Mouse (Mus musculus) stomach, embryonic 16.5 days (tissue): ENCODE measurements around the gene 4930415O20Rik. TPM values are rescaled to one million over a fixed set of nuclear protein-coding genes. Genes with fewer than 3 reads are reported as not detected.
A peak's percentile ranks its signal among the peaks of the same experiment; 100 is the strongest.

Experiments used
- ATAC-seq: fragments of 200-750 bp; cut with Nextera tagmentation; 2 replicates; pipeline ENCODE4 v1.8.0; 2017; ENCODE audit warnings: moderate number of reproducible peaks, moderate TSS enrichment; ENCODE audit not compliant: insufficient read depth, low FRiP score
- H3K27ac ChIP-seq: fragments of 300-500 bp; sonication (generic); 2 replicates; pipeline ENCODE4 v1.5.1; 2014; ENCODE audit warnings: low read length
- H3K27me3 ChIP-seq: fragments of 300-500 bp; sonication (generic); 2 replicates; pipeline ENCODE4 v1.6.1; 2014; ENCODE audit warnings: low read length, control low read depth, mixed read lengths; ENCODE audit not compliant: control insufficient read depth, insufficient read depth
- H3K36me3 ChIP-seq: fragments of 300-500 bp; sonication (generic); 2 replicates; pipeline ENCODE4 v1.6.1; 2014; ENCODE audit warnings: low read length; ENCODE audit not compliant: control insufficient read depth, insufficient read depth
- H3K4me1 ChIP-seq: fragments of 300-500 bp; sonication (generic); 2 replicates; pipeline ENCODE4 v1.6.1; 2014; ENCODE audit warnings: low read length, control low read depth, mixed read lengths; ENCODE audit not compliant: control insufficient read depth, insufficient read depth
- H3K4me2 ChIP-seq: fragments of 300-500 bp; sonication (generic); 2 replicates; pipeline ENCODE4 v1.6.1; 2014; ENCODE audit warnings: low read depth, low read length, mixed read lengths
- H3K4me3 ChIP-seq: fragments of 300-500 bp; sonication (generic); replicated peaks from 2 replicates; pipeline ENCODE4 v1.5.1; 2014; ENCODE audit warnings: mild to moderate bottlenecking, low read length
- H3K9ac ChIP-seq: fragments of 300-500 bp; sonication (generic); 2 replicates; pipeline ENCODE4 v1.6.1; 2014; ENCODE audit warnings: low read length
- H3K9me3 ChIP-seq: fragments of 300-500 bp; sonication (generic); replicated peaks from 2 replicates; pipeline ENCODE4 v1.6.1; 2016; ENCODE audit warnings: low read length, control low read depth; ENCODE audit not compliant: control insufficient read depth
- WGBS: fragments of 180-500 bp; shearing (Covaris S2); extraction: QIAGEN DNeasy Blood & Tissue Kit; methylation state at CpG from one replicate; pipeline ENCODE4 v1.1.7; 2014; 5-methylcytosine and 5-hydroxymethylcytosine counted together
- polyA plus RNA-seq: library from polyadenylated mRNA; unstranded; fragments of >200 nt; fragmentation: Nextera tagmentation; extraction: Ambion mirVana; gene quantifications from 2 replicates; pipeline ENCODE4 v1.2.1, GENCODE M21; 2015

Gene 4930415O20Rik
- polyA plus RNA-seq, 1 experiment from 2014 or later, result 0.44 TPM

DNA sequence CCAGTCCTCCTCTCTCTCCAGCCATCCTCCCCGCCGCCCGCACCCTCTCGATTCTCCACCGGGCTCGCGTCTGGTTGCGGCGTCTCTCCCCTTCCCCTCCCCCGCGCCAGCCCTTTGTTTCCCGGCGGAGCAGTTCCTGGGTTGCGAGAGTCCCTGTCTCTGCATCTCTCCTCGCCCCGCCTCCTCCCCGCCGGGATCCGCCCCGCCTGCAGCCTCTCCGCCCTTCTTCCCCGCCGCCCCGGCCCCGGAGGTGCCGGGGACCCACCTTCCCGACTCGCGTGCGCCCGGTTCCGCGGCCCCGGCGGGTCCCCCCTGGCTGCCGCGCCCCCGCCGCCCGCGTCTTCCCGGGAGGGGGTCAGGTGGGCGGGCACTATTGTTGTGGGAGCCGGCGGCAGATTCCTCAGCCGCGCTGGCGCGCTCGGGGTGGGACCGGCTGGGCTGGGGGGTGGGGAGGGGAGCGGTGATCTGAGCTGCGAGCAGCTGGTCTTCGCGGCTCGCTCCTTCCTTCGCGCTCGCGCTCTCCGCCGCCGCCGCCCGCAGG lies 63.8 kb downstream of the 4930415O20Rik start:
- H3K27me3 ChIP-seq, result peaks cover 16% of the 10 kb centered on the region
- 1% methylated on average over 51 of the region's 65 CpGs for WGBS
- peak overlapping the region; percentile 72; the same call in 1 of the 2 replicates for H3K27ac ChIP-seq
- no peaks in the 10 kb centered on the region for H3K9me3 ChIP-seq
- peak overlapping the region; percentile 95 for H3K4me2 ChIP-seq
- peak; percentile 61 for ATAC-seq
- H3K4me1 ChIP-seq, result peaks cover 37% of the 10 kb centered on the region
- no peaks in the 10 kb centered on the region for H3K36me3 ChIP-seq
- H3K9ac ChIP-seq, result peak overlapping the region; percentile 83
- peak overlapping the region; percentile 75 for H3K4me3 ChIP-seq

DNA sequence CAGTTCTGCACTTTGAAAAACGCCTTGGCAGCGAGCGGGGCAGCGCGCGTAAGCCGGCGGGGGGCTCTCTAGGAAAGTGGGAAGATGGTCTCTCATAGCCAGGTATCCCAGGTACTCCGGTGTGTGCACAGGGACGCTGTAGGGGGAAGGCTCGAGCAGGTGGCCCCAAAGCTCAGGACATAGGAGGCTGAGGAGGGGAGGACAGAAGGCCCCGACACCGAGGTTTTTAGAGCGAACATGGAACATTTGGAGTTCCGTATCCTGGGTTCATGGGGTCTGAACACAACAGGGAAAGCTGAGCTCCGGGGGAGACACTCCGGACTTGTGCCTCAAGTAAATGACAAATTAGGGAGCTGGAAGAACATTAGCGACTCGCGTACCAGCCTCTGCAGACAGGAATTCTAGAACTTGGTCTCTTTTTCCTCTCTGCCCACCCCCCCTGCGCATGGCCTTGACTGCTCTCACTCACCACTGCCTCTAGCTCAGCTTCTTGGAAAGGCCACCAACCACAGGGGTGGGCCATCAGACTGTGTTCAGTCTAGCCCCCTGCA lies 64.6 kb downstream of the 4930415O20Rik start:
- ATAC-seq, result no peak
- Histone ChIP-seq H3K27me3 (peaks cover 12% of the 10 kb centered on the region), H3K4me2 (peak overlapping the region; percentile 95), H3K4me3 (peak overlapping the region; percentile 75), H3K9ac (peak overlapping the region; percentile 83), H3K27ac (peak overlapping the region; percentile 72; the same call in 1 of the 2 replicates), H3K36me3 (no peaks in the 10 kb centered on the region), H3K9me3 (no peaks in the 10 kb centered on the region), H3K4me1 (peaks cover 40% of the 10 kb centered on the region)
- WGBS, result 4% methylated on average over 21 of the region's 21 CpGs

DNA sequence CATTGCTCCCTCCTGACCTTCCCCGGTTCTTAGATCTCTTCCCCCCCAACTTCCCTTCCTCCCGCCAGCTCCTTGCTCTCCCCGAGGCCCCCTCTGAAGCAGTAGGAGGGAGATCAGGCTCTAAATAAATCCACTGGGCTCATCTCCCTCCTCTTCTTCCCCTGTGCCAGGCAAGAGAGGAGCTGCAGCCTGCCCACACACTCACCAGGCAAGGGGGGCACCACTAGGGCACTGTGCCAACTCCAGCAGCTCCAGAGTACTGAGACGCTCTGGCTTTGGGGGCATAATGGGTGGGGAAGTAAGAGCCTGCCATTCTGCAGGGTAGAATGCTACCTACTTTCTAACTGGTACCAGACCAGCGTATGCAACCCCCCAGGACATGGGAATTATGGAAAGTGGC lies 65.7 kb downstream of the 4930415O20Rik start:
- Histone ChIP-seq H3K4me3 (no peak overlapping the region), H3K27ac (no peak overlapping the region), H3K36me3 (no peaks in the 10 kb centered on the region), H3K9ac (no peak overlapping the region), H3K9me3 (no peaks in the 10 kb centered on the region), H3K4me1 (peaks cover 36% of the 10 kb centered on the region), H3K27me3 (peaks cover 8% of the 10 kb centered on the region), H3K4me2 (no peak overlapping the region)
- WGBS, result 61% methylated on average over 5 of the region's 5 CpGs
- no peak for ATAC-seq

DNA sequence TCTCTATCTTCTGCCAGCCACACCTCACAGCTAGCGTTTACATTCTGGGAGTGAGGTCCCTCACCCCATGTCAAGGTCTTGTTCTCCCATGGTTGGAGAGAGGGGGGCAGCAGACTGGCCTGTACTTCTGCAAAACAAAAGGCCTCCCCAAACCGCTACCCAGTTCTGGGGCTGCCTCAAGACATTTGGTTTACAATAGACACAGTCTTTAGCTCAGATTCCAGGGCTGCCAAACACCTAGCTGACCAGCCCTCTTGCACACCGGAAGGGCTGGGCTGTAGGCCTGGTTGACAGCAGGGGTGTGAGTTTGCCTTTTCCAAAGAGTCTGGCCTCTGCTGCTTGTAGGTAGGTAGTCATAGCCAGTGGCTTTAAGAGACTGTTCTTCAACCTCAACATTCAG lies 66.4 kb downstream of the 4930415O20Rik start:
- peaks cover 31% of the 10 kb centered on the region for H3K4me1 ChIP-seq
- H3K36me3 ChIP-seq, result no peaks in the 10 kb centered on the region
- no peak overlapping the region for H3K4me2 ChIP-seq
- no peak overlapping the region for H3K4me3 ChIP-seq
- 46% methylated on average over 3 of the region's 3 CpGs for WGBS
- H3K27ac ChIP-seq, result no peak overlapping the region
- ATAC-seq, result no peak
- no peaks in the 10 kb centered on the region for H3K9me3 ChIP-seq
- no peak overlapping the region for H3K9ac ChIP-seq
- H3K27me3 ChIP-seq, result peaks cover 8% of the 10 kb centered on the region

Other genes starting within 250 kb of the 4930415O20Rik start
- not detected in 2 replicates for gene Olfr284, start 230.0 kb upstream of the 4930415O20Rik start, polyA plus RNA-seq
- not detected in 2 replicates for gene Olfr283, start 190.1 kb upstream of the 4930415O20Rik start, polyA plus RNA-seq
- not detected in 2 replicates for gene Olfr282, start 139.8 kb upstream of the 4930415O20Rik start, polyA plus RNA-seq
- not detected in 2 replicates for gene Olfr281, start 118.4 kb upstream of the 4930415O20Rik start, polyA plus RNA-seq
- gene OR5BS1P, start 101.1 kb upstream of the 4930415O20Rik start, polyA plus RNA-seq, result not detected in 2 replicates
- gene Lalba, start 88.3 kb upstream of the 4930415O20Rik start, polyA plus RNA-seq, result 0.25 TPM in 1 of 2 replicates, not detected in the other
- gene Olfr279, start 78.6 kb upstream of the 4930415O20Rik start, polyA plus RNA-seq, result not detected in 2 replicates
- 65.1 and 66.9 TPM in 2 replicates for gene Kansl2, start 36.7 kb upstream of the 4930415O20Rik start, polyA plus RNA-seq
- gene Ccnt1, start 81 bp upstream of the 4930415O20Rik start, polyA plus RNA-seq, result 44.9 and 52.4 TPM in 2 replicates
- gene Adcy6, start 39.1 kb downstream of the 4930415O20Rik start, polyA plus RNA-seq, result 15.2 and 17.8 TPM in 2 replicates
- 27.3 and 28.2 TPM in 2 replicates for gene Cacnb3, start 59.8 kb downstream of the 4930415O20Rik start, polyA plus RNA-seq
- 17.0 and 18.6 TPM in 2 replicates for gene Ddx23, start 91.9 kb downstream of the 4930415O20Rik start, polyA plus RNA-seq
- 0.91 and 0.99 TPM in 2 replicates for gene Rnd1, start 106.5 kb downstream of the 4930415O20Rik start, polyA plus RNA-seq
- 1.5 and 1.7 TPM in 2 replicates for gene Ccdc65, start 137.2 kb downstream of the 4930415O20Rik start, polyA plus RNA-seq
- gene Fkbp11, start 157.2 kb downstream of the 4930415O20Rik start, polyA plus RNA-seq, result 130 TPM in 2 replicates
- gene Arf3, start 192.2 kb downstream of the 4930415O20Rik start, polyA plus RNA-seq, result 38.0 and 38.9 TPM in 2 replicates
- gene Wnt10b, start 207.1 kb downstream of the 4930415O20Rik start, polyA plus RNA-seq, result 0.14 TPM in 1 of 2 replicates, not detected in the other
- gene Wnt1, start 218.9 kb downstream of the 4930415O20Rik start, polyA plus RNA-seq, result not detected in 2 replicates
- not detected in 2 replicates for gene Ddn, start 238.5 kb downstream of the 4930415O20Rik start, polyA plus RNA-seq